Mouse (Mus musculus): Measurements from ENCODE around the gene Pfn1. TPM values are rescaled to one million over a fixed set of nuclear protein-coding genes. Genes with fewer than 3 reads are reported as not detected.
A peak's percentile ranks its signal among the peaks of the same experiment; 100 is the strongest.

Gene Pfn1
- polyA plus RNA-seq, 1 experiment from 2014 or later: 2,344 TPM

DNA sequence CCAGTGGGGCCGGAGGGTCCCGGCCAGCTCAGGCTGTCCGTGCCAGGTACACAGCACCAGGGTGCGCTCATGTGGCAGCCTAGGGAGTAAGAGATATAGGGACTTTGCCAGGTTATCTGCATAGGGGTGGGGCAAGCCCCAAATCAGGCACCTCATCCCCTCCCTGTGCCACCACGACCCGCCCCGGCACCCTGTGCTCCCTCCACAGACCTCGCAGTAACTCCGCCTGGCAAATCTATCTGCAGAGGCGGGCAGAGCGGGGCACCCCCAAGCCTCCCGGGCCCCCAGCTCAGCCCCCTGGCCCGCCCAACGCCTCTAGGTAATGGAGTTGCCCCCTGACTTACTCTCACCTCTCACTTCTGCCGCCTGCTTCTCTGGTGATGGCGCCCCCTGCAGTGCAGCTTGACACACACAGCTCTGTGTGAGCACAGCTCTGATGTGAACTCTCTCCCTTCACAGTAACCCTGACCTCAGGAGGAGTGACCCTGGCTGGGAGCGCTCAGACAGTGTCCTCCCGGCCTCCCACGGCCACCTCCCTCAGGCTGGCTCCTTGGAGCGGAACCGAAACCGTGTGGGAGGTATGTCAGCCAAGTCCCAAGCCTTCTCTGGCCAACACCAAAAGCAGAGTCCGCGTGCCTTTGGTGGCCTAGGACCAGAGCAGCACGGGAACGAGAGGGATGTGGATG, 45.9 kb downstream of the Pfn1 start:
- no peaks in the 10 kb centered on the region for H3K27me3 ChIP-seq (replicated peaks; ENCODE audit: control insufficient read depth, insufficient read depth, low read length)
- no peak for DNase-seq (ENCODE audit: low spot score)
- no peak for ATAC-seq (replicated peaks; ENCODE audit: low FRiP score, low TSS enrichment, low read depth)
- H3K4me2 ChIP-seq (ENCODE audit: low read length): no peak overlapping the region
- no peak overlapping the region for H3K27ac ChIP-seq (ENCODE audit: low read depth)
- H3K4me3 ChIP-seq (ENCODE audit: low read depth, low read length): no peak overlapping the region
- H3K4me1 ChIP-seq (replicated peaks; ENCODE audit: control insufficient read depth, insufficient read depth, low read length): no peaks in the 10 kb centered on the region
- no peak overlapping the region for H3K9ac ChIP-seq (ENCODE audit: low read length)
- peaks cover 95% of the 10 kb centered on the region for H3K36me3 ChIP-seq (ENCODE audit: control insufficient read depth, insufficient read depth, low read length)
- H3K9me3 ChIP-seq (ENCODE audit: control insufficient read depth, low read length): no peaks in the 10 kb centered on the region
- 89% methylated on average over 26 of the region's 26 CpGs for WGBS

DNA sequence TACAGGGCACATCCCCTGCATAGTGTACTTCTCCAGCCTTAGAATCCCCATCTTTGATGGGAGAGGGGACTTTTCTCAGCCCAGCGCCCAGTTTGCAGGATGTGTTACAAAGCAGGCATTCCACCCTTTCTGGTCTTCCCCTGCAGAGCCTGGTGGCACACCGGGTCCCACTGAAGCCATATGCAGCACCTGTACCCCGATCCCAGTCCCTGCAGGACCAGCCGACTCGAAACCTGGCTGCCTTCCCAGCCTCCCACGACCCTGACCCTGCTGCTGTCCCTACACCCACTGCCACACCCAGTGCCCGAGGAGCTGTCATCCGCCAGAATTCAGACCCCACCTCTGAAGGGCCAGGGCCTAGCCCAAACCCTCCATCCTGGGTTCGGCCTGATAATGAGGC, 46.8 kb downstream of the Pfn1 start:
- peaks cover 95% of the 10 kb centered on the region for H3K36me3 ChIP-seq (ENCODE audit: control insufficient read depth, insufficient read depth, low read length)
- no peaks in the 10 kb centered on the region for H3K27me3 ChIP-seq (replicated peaks; ENCODE audit: control insufficient read depth, insufficient read depth, low read length)
- H3K27ac ChIP-seq (ENCODE audit: low read depth): no peak overlapping the region
- no peaks in the 10 kb centered on the region for H3K4me1 ChIP-seq (replicated peaks; ENCODE audit: control insufficient read depth, insufficient read depth, low read length)
- no peak overlapping the region for H3K4me2 ChIP-seq (ENCODE audit: low read length)
- no peaks in the 10 kb centered on the region for H3K9me3 ChIP-seq (ENCODE audit: control insufficient read depth, low read length)
- H3K4me3 ChIP-seq (ENCODE audit: low read depth, low read length): no peak overlapping the region
- H3K9ac ChIP-seq (ENCODE audit: low read length): no peak overlapping the region
- ATAC-seq (replicated peaks; ENCODE audit: low FRiP score, low TSS enrichment, low read depth): no peak
- WGBS: 90% methylated on average over 9 of the region's 9 CpGs
- DNase-seq (ENCODE audit: low spot score): no peak

DNA sequence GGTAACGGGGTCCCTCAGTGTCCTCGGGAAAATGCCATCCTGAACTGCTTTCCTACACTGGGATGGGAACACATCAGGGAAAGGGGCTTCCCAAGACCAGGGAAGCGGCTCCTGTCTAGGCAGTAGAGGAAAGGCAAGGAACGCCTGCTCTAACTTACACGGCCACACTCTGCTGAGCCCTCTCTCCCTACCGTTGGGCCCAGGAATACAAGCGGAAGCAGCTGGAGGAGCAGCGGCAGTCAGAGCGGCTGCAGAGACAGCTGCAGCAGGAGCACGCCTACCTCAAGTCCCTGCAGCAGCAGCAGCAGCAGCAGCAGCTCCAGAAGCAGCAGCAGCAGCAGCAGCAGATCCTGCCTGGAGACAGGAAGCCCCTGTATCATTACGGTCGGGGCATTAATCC, 47.7 kb downstream of the Pfn1 start:
- Histone ChIP-seq H3K9ac (ENCODE audit: low read length) (no peak overlapping the region), H3K27ac (ENCODE audit: low read depth) (no peak overlapping the region), H3K36me3 (ENCODE audit: control insufficient read depth, insufficient read depth, low read length) (peaks cover 95% of the 10 kb centered on the region), H3K27me3 (replicated peaks; ENCODE audit: control insufficient read depth, insufficient read depth, low read length) (no peaks in the 10 kb centered on the region), H3K4me1 (replicated peaks; ENCODE audit: control insufficient read depth, insufficient read depth, low read length) (no peaks in the 10 kb centered on the region), H3K9me3 (ENCODE audit: control insufficient read depth, low read length) (no peaks in the 10 kb centered on the region), H3K4me2 (ENCODE audit: low read length) (no peak overlapping the region), H3K4me3 (ENCODE audit: low read depth, low read length) (no peak overlapping the region)
- ATAC-seq (replicated peaks; ENCODE audit: low FRiP score, low TSS enrichment, low read depth) (no peak), DNase-seq (ENCODE audit: low spot score) (no peak)
- whole genome bisulfite sequencing: 71% methylated on average over 12 of the region's 12 CpGs

DNA sequence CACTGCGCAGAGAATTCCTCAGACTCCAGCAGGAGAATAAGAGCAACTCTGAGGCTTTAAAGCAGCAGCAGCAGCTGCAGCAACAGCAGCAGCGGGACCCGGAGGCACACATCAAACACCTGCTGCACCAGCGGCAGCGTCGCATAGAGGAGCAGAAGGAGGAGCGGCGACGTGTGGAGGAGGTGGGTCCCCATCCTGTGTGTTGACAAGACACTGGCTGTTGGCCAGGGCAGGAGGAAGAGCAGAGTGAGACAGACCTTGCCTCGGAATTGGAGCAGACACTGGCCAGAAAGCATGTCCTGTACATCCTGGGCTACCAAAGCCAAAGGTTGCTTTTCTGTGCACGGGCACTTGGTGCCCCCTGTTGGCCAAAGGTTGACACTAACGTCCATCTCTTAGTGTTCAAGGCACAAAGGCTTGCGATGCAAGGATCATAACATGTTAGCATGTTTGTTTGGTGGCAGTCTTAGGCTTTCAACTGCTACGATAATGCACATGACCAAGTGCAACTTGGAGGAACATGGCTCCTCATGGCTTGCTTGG, 49.3 kb downstream of the Pfn1 start:
- Histone ChIP-seq H3K9ac (ENCODE audit: low read length) (no peak overlapping the region), H3K9me3 (ENCODE audit: control insufficient read depth, low read length) (no peaks in the 10 kb centered on the region), H3K4me2 (ENCODE audit: low read length) (no peak overlapping the region), H3K4me1 (replicated peaks; ENCODE audit: control insufficient read depth, insufficient read depth, low read length) (no peaks in the 10 kb centered on the region), H3K36me3 (ENCODE audit: control insufficient read depth, insufficient read depth, low read length) (peaks cover 86% of the 10 kb centered on the region), H3K4me3 (ENCODE audit: low read depth, low read length) (no peak overlapping the region), H3K27ac (ENCODE audit: low read depth) (no peak overlapping the region), H3K27me3 (replicated peaks; ENCODE audit: control insufficient read depth, insufficient read depth, low read length) (no peaks in the 10 kb centered on the region)
- 54% methylated on average over 14 of the region's 14 CpGs for WGBS
- peak; percentile 87 for DNase-seq (ENCODE audit: low spot score)
- no peak for ATAC-seq (replicated peaks; ENCODE audit: low FRiP score, low TSS enrichment, low read depth)

Other genes starting within 250 kb of the Pfn1 start
- 34.3 and 41.2 TPM in 2 replicates for gene Pelp1, start 244.6 kb downstream of the Pfn1 start, polyA plus RNA-seq (2014; fragmentation: Nextera tagmentation; extraction: Ambion mirVana)
- gene Arrb2, start 222.0 kb downstream of the Pfn1 start, polyA plus RNA-seq (2014; fragmentation: Nextera tagmentation; extraction: Ambion mirVana): 15.8 and 17.9 TPM in 2 replicates
- gene Med11, start 202.7 kb downstream of the Pfn1 start, polyA plus RNA-seq (2014; fragmentation: Nextera tagmentation; extraction: Ambion mirVana): 50.7 and 51.6 TPM in 2 replicates
- gene Zmynd15, start 195.2 kb downstream of the Pfn1 start, polyA plus RNA-seq (2014; fragmentation: Nextera tagmentation; extraction: Ambion mirVana): 0.75 and 0.92 TPM in 2 replicates
- 8.0 and 10.0 TPM in 2 replicates for gene Cxcl16, start 194.7 kb downstream of the Pfn1 start, polyA plus RNA-seq (2014; fragmentation: Nextera tagmentation; extraction: Ambion mirVana)
- 100 and 104 TPM in 2 replicates for gene Tm4sf5, start 149.4 kb downstream of the Pfn1 start, polyA plus RNA-seq (2014; fragmentation: Nextera tagmentation; extraction: Ambion mirVana)
- 0.28 and 1.1 TPM in 2 replicates for gene Vmo1, start 140.0 kb downstream of the Pfn1 start, polyA plus RNA-seq (2014; fragmentation: Nextera tagmentation; extraction: Ambion mirVana)
- gene Gltpd2, start 135.4 kb downstream of the Pfn1 start, polyA plus RNA-seq (2014; fragmentation: Nextera tagmentation; extraction: Ambion mirVana): 0.46 and 0.83 TPM in 2 replicates
- 792 and 802 TPM in 2 replicates for gene Psmb6, start 129.3 kb downstream of the Pfn1 start, polyA plus RNA-seq (2014; fragmentation: Nextera tagmentation; extraction: Ambion mirVana)
- gene Gm40193, start 121.7 kb downstream of the Pfn1 start, polyA plus RNA-seq (2014; fragmentation: Nextera tagmentation; extraction: Ambion mirVana): not detected in 2 replicates
- 9.7 and 11.7 TPM in 2 replicates for gene Pld2, start 114.6 kb downstream of the Pfn1 start, polyA plus RNA-seq (2014; fragmentation: Nextera tagmentation; extraction: Ambion mirVana)
- 16.9 and 19.9 TPM in 2 replicates for gene Mink1, start 91.8 kb downstream of the Pfn1 start, polyA plus RNA-seq (2014; fragmentation: Nextera tagmentation; extraction: Ambion mirVana)
- not detected in 2 replicates for gene 4930544D05Rik, start 38.8 kb downstream of the Pfn1 start, polyA plus RNA-seq (2014; fragmentation: Nextera tagmentation; extraction: Ambion mirVana)
- 0.30 and 0.50 TPM in 2 replicates for gene Chrne, start 35.4 kb downstream of the Pfn1 start, polyA plus RNA-seq (2014; fragmentation: Nextera tagmentation; extraction: Ambion mirVana)
- gene Gp1ba, start 15.5 kb downstream of the Pfn1 start, polyA plus RNA-seq (2014; fragmentation: Nextera tagmentation; extraction: Ambion mirVana): 0.26 and 0.37 TPM in 2 replicates
- gene Rnf167, start 7.4 kb downstream of the Pfn1 start, polyA plus RNA-seq (2014; fragmentation: Nextera tagmentation; extraction: Ambion mirVana): 101 and 115 TPM in 2 replicates
- 155 and 158 TPM in 2 replicates for gene Slc25a11, start 7.2 kb downstream of the Pfn1 start, polyA plus RNA-seq (2014; fragmentation: Nextera tagmentation; extraction: Ambion mirVana)
- 13.5 and 16.3 TPM in 2 replicates for gene Eno3, start 2.6 kb upstream of the Pfn1 start, polyA plus RNA-seq (2014; fragmentation: Nextera tagmentation; extraction: Ambion mirVana)
- 140 and 154 TPM in 2 replicates for gene Spag7, start 14.8 kb upstream of the Pfn1 start, polyA plus RNA-seq (2014; fragmentation: Nextera tagmentation; extraction: Ambion mirVana)
- gene Camta2, start 33.5 kb upstream of the Pfn1 start, polyA plus RNA-seq (2014; fragmentation: Nextera tagmentation; extraction: Ambion mirVana): 16.2 and 17.2 TPM in 2 replicates
- 1.5 and 1.6 TPM in 2 replicates for gene Inca1, start 45.5 kb upstream of the Pfn1 start, polyA plus RNA-seq (2014; fragmentation: Nextera tagmentation; extraction: Ambion mirVana)
- 11.4 and 14.3 TPM in 2 replicates for gene Kif1c, start 45.9 kb upstream of the Pfn1 start, polyA plus RNA-seq (2014; fragmentation: Nextera tagmentation; extraction: Ambion mirVana)
- 6.1 and 6.2 TPM in 2 replicates for gene Zfp3, start 109.6 kb upstream of the Pfn1 start, polyA plus RNA-seq (2014; fragmentation: Nextera tagmentation; extraction: Ambion mirVana)
- gene Scimp, start 157.9 kb upstream of the Pfn1 start, polyA plus RNA-seq (2014; fragmentation: Nextera tagmentation; extraction: Ambion mirVana): 0.40 and 0.45 TPM in 2 replicates
- 30.5 and 32.9 TPM in 2 replicates for gene Rabep1, start 190.1 kb upstream of the Pfn1 start, polyA plus RNA-seq (2014; fragmentation: Nextera tagmentation; extraction: Ambion mirVana)

Data from intestine, embryonic 14.5 days (tissue).